Mouse (Mus musculus): ENCODE results near the gene Ly6g5b.
"Not testable (repeated sequence)": the region's sequence is repeated elsewhere in the genome, so short reads cannot be mapped to it uniquely, and the experiment has no call there.

DNA sequence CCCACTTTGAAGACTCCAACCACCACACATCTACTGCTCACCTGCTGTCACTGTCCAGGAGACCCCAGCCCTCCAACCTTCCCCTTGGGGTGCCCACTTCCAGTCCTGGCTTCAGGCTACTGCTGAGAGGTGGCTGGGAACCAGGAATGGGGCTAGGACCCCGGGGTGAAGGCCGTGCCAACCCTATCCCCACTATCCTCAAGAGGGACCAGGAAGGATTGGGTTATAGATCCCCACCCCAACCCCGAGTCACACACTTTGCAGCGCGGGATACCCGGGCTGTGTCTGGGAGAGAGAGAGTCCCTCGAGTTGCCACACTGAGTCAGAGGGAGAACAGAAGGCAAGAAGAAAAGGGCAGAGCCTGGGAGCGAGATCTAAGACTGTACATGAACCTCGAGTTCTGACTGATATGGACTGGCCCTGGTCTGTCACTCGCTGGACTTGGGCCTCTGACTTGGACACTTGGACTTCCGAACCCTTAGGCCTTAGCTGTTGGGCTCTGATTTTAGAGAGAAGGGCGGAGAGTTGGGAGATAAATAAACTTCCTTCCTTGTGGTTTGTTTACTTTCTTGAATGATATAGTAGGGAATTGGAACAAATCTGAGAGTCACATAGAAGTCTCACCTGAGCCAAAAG lies 9.2 kb upstream of the Ly6g5b start:
- TF ChIP-seq CTCF, EP300 (IDR thresholded peaks at IDR 0.05): not testable (repeated sequence)
